Mouse (Mus musculus) liver, adult (tissue): ENCODE data around the gene Guca1a.

Experiments
- GATA4 ChIP-seq: IDR thresholded peaks from 2 replicates; pipeline ENCODE4 v1.6.1; 2014; ENCODE audit warnings: mild to moderate bottlenecking, low read length; ENCODE audit not compliant: insufficient replicate concordance

Guca1a gene

DNA sequence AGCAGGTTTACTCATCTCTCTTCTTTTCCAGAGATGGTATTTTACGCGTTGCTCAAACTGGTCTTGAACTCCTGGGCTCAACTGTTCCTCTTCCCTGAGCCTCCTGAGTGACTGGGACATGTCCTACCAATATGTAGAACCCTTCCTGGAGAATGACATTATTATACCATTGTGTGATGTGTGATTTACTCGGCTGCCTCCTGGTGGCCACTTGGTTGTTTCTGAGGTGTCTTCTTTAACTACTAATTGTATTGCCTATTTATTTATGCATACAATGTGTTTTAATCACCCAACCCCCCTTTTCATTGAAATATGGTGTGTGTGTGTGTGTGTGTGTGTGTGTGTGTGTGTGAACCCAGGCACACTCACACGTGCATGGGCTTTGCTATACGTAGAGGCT, 30.4 kb upstream of the Guca1a start:
- no peak for TF ChIP-seq GATA4

DNA sequence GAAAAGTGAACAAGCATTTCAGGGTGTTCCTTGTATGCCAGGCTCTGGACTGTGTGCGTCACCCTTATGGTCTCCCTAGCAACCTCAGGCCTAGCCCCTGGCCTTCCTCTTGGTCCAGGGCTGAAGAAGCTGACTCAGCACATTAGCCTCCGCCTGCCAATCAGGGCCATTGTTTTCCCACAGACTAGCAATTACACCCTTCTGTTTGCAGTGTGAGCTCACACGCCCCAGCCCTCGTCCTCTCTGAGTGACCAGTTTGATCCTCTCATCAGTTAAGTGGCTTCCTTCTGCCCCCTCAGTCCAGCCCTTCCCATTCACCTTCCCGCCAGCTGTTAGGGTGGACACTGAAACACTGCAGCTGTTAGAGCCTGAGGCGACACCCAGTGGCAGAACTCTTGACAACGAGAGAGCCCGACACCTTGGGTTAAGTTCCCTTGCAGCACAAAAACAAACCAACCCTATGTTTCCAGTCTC, 28.5 kb upstream of the Guca1a start:
- no peak for TF ChIP-seq GATA4

DNA sequence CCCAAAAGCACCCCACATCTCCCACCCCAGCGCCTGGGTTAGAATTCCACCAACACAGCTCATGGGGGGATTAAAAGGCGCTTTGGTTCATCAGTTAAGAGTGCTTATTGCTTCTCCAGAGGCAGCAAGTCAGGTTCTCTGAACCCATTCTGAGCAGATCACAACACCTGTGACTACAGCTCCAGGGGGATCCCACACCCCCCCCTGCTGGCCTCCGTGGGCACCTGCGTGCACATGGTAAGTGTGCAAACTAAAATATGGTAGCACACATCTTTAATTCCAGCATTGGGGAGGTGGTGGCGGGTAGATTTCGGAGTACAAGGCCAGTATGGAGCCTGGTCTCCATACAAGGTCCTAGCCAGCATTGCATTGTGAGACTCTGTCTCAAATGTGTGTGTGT, 26.9 kb upstream of the Guca1a start:
- no peak for TF ChIP-seq GATA4

DNA sequence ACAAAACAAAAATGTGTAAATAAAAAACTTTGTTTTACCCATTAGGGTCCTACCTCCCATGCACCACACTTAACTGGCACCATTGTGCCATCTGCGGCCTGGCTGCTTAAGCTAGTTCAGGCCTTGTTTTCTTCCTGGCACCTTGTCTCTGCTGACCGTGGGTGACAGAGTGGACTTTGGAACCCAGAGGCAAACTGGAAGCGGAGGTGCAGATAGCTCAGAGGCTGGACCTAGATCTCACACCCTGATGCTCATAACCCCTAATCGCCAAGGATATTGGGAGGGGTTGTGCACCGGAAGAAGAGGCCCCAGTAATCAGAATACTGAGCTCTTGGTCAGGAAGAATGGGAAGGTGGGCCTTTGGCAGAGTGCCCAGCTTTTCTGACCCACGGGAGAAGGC, 23.8 kb upstream of the Guca1a start:
- TF ChIP-seq GATA4: peak; percentile 49; the same call in 1 of the 2 replicates

DNA sequence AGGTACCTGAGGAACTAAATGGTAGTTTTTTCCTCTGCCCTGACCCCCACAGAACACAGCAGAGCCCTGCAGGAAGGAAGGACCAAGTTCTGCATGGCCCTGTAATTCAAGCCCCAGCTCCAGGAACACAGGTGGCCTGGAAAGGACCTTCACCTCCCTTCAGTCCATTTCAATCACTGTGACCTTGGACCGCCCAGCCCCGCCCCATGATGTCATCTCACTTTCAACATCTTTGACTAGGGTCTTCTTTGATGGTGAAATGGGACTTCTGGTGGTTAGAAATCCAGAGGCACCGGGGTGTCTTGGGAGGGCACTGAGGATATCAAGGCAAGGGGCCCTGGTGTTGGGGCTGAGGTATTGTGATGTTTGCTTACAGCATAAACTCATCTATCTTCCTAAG, 21.2 kb upstream of the Guca1a start:
- no peak for TF ChIP-seq GATA4

DNA sequence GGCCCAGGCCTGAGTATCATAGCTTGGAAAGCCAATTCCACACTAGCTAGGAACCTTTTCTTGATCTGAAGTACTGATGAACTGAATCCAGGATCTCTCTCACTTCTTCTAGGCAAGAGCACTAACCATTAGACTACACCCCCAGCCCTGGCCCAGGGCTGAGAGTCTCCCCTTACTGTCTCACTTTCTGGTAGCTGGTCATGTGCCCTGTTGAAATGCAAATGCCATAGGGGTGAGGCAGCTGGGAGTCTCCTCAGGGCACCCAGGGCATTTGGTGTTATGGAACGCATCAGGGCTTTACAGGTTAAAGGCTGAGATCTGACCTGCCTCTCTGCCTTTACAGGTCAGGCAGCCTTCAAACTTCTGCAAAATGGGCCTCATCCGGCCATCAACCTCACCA, 19.8 kb upstream of the Guca1a start:
- TF ChIP-seq GATA4: no peak

DNA sequence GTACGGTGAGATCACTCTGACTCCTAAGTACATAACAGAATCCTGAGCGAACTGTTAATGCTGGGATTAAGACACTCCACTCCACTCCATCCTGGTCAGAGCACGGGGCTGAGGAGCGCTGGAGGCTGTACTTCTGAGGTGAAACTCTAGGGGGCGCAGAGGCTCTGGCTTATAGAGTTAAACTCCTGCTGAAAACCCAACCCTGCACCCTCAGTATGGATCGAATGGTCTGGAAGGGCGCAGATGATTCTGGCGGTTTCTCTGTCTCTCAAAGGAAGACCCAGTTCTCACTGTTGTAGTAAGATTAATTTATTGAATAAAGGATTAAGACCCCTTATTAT, 8.1 kb upstream of the Guca1a start:
- TF ChIP-seq GATA4: no peak

DNA sequence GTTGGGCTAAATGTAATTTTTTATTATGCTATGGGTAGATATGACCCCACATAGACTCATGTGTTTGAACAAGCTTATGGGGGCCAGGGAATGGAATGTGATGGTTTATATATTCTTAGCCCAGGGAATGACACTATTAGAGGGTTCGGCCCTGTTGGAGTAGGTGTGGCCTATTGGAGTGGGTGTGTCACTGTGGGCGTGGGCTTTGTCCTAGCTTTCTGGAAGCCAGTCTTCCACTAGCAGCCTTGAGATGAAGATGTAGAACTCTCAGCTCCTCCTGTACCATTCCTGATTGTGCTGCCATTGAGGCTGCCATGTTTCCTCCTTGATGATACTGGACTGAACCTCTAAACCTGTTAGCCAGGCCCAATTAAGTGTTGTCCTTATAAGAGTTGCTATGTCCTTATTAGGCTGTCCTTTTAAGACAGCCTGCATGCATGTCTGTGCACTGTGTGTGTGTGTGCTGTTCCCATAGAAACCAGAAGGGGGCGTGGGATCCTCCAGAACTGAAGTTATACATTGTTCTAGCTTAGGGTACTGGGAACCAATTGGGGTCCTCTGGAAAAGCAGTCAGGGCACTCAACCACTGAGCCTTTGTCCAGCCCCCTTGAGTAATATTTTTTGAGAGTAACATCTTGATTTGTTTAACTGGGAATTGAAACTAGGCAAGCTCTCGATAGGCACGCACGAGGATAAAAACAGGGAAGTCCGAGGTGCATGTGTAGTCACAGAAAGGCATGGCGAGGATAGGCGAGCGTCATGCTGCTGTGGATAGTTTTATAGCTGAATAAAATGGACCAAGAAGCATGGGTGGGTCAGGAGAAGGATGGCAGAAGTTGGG, 7.6 kb upstream of the Guca1a start:
- no peak for TF ChIP-seq GATA4

DNA sequence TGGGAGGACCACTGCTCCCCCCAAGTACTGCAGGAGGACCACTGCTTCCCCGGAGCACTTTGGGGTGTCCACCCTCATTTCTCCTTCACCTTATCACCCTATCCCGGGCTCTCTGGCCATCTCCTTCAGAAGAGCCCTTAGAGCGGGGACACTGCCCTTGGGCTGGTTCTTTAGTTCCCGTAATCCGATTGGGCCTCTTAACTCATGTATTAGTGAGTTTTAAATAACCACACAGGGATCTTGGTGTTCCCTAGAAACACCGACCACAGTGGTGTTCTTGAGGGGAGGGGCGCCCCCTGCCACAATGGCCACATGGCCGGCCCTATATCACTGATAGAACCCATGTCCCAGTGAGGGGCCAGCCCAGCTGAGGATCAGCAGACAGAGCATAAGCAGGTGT, 1.3 kb downstream of the Guca1a start:
- no peak for TF ChIP-seq GATA4

DNA sequence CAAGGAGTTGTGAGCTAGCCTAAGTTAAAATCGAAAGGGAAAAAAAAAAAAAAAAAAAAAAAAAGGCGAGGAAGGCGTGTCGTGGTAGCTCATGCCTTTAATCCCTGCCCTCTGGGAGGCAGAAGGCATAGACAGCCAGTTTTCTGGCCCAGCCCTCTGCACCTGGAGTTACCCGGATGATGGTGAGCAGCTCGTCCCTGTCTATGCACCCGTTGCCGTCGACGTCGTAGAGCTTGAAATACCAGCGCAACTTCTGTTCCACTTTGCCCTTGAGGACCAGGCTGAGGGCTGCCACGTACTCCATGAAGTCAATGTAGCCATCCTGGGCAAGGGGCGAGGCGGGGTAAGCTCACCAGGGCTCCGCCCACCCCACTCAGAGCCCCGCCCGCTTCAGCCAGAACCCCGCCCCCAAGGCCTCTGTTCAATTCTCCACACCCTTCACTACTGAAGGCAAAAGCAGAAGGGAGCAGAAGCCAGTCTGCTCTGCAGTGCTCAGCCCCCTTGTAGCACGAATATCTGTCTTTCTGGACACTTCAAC, 4.9 kb downstream of the Guca1a start:
- no peak for TF ChIP-seq GATA4

DNA sequence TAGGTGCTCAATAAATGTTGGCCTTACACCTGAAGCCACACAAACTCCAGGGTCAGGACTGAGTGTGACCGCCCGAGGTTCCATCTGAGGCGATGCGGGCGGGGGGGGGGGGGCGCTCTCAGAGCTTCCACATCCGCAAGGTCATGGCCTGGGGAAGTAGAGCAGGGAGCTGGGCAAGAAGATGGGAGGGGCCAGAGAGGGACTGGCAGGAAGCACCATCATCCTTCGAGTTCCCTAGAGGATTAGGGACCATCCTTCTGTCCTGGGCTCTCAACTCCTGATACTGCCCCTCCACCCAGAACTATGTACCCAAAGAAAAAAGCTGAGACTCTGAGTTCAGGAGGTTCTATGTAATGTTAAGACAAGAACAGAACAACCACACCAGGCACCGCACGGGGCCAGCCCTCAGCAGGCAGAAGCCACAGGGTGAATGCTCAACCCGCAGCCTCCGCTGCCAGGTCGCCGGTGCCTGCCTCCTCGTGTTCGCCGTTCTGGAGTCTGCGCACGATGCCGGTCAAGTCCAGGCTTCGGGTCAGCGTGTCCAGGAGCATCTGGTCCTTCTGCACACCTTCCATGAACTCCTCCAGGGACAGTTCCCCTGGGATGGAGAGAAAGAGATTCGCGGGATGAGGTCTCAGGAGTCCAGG, 6.0 kb downstream of the Guca1a start:
- no peak for TF ChIP-seq GATA4

DNA sequence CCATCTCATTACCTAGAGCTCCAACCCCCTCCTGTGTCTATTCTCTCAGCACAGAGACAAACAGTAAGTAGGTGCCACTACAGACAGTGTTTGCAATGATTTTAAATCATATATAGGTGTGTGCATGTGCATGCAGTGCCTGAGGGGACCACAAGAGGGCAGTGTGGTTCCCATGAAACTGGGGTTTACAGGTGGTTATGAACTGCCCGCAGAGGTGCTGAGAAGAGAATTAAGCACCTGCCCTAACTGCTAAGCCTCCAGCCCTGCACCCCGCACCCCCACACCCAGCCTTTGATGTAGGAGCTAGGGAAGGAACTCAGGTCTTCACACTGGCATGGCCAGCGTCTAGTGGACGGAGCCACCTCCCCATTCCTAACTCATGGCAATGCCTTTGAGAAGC, 13.7 kb downstream of the Guca1a start:
- TF ChIP-seq GATA4: no peak

DNA sequence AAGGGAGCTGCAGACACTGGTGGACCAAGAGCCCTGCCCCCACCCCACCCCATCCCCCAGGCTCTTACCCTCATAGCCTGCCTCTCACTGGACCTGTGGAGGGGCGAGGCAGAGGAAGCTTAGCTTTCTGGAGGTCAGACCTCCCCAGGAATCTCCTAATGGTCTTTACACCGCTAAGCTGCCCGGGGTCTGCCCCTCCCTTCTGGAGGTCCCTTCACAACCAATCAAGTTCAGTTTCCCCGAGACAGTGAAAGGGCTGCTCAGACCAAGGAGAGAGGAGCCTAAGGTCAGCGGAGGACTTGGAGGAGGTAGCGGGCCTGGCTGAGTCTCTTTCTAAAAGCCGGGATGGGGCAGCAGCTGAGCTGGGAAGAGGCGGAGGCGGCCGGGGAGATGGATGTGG, 15.2 kb downstream of the Guca1a start, which contains the start of gene Guca1b:
Gene Guca1b, plus strand, starts transcription at position 249 of the 400 bp plus-strand sequence.
- TF ChIP-seq GATA4: no peak

DNA sequence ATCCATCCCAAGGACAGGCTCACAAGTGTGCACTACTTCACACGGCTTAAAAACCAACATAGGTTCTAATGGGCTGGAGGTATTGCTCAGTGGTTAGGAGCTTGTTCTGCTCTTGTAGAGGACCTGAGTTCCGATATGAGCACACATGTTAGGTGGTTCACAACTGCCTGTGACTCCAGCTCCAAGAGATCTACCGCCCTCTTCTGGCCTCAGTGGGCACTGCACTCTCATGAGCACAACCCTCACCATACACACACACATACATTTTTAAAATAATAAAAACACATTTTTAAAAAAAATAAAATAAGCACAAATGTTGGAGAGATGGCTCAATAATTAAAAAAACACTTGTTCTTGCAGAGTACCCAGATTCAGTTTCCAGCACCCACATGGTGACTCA, 16.3 kb downstream of the Guca1a start:
- TF ChIP-seq GATA4: no peak

DNA sequence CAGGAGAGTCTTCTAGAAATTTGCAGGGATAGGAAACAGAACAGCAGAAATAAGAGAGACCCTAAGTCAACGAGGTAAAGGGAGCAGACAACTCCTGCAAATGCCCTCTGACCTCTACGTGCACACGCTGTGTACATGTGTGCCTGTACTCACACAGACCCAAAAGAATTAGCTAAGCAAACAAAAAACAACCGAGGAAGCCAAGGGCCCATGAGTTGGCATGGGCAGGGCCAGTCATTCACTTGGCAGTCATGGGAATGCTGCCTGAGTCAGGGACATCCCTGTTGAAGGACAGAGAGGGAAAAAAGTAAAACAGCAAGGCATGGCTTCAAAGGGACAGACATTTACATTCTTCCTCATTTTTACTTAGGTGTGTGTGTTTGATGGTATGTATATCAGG, 17.1 kb downstream of the Guca1a start:
- TF ChIP-seq GATA4: no peak

DNA sequence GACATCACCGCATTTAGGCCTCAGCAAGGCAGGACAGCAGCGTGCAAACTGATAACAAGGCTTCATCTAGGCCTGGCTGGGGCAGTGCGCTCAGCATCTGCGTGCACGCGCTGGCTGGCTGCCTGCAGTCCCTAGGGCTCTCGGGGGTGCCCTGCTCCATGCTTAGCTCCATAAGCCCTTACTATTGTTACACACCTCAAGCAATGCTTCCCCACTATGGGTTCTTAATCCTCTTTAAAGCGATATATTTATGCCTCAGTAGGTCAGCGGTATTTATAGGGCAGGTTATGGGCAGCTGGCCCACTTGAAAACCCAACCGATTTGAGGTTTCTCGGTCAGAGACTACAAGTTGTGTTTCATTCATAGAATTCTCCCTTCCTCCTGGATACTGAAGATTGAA, 18.5 kb downstream of the Guca1a start:
- TF ChIP-seq GATA4: no peak
